Mouse (Mus musculus) c-Kit-positive CD71-positive TER-119-positive erythroid progenitor cells, embryonic 14.5 days (primary cell): ENCODE measurements around the gene Gm10320.

Experiments
- DNase-seq: peaks from one replicate; pipeline ENCODE4 v3.0.0-alpha.2; 2013; ENCODE audit warnings: low spot score

Gm10320 gene

DNA sequence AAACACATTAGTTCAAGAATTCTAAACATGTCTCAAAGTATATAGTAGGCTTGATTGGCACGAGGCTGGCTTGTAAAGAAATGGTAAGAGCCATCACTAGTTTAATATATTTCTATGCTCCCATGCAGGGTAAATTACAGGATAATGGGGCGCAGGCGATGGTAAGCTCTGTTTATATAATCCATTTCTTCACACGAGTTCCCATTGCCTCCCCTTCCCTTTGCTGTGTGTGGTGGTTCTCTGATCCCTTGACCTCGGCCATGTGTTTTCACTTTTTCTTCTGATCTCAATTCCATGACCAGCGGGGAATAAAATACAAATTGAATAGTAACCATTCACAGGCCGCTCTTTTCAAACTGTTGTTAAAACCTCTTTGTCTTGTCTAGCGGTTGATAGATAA lies 11.8 kb upstream of the Gm10320 start:
- DNase-seq = no peak

DNA sequence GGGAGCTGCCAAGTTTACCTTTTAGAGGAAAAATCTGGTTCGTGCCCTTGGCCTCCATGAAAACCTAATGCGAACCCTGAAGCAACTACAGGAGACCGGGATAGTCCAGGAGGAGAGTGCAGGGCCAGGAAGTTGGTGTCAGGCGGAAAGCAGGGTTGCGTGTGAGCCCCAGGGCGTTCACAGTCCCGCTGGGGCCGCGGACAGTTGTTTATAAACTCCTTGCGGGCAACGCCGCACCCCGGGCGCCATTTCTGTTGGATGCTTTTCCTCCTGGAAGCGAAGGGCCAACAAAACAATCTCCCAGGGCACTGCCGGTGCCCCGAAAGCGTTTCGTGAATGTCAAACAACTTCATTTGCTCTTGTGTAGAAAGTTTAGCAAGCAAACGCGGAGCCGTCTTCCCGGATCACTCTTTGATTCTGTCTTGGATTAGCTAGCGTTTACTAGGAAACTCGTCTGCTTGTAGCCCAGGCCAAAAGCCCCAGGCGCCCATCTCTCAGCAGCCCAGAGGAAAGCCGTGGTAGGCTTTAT lies 11.1 kb upstream of the Gm10320 start:
- DNase-seq = no peak

DNA sequence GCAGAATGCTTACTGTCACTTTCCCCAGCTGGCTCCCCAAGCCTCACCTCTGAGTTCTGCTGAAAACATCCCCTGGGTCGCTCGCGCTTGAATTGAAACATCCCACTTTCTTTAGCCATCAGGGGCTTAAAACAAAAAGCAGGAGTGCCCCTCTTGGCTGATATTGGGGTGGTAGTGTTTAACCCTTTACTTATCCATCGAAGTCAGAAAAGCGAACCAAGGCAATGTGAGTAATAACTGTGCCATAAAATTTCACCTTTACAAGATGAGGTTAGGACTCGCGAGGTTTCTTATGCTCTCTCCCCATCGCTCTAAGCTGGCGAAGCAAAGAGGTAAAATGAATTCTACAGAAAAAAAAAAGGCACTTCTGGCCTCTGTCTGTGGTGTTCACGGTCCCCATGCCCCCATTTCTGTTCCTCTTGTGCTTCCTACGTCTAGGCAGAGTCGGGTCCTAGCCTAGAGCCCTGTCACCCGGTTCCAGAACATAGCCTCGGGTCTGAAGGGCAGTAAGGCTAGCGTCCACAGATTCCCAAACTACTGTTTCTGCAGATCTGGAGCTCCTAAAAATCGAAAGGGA lies 10.5 kb upstream of the Gm10320 start:
- no peak for DNase-seq

DNA sequence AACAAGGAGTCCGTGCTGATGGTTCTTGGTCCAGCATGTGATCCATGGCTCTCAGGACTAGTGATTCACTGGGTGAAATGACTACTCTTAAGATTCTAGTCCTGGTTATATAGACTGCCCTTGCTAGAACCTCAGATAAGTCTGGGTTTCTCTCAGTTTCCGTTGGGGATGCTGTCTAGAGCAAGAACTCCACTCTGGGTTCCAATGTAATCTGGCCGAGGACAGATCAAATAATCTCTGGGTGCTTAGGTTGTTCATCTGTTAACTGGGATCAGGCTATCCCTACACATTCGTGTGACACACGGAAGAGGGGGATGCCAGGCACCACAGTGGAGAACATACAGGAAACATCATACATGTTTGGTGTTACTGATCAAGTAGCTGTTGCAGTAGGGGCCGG lies 9.5 kb upstream of the Gm10320 start:
- DNase-seq = no peak

DNA sequence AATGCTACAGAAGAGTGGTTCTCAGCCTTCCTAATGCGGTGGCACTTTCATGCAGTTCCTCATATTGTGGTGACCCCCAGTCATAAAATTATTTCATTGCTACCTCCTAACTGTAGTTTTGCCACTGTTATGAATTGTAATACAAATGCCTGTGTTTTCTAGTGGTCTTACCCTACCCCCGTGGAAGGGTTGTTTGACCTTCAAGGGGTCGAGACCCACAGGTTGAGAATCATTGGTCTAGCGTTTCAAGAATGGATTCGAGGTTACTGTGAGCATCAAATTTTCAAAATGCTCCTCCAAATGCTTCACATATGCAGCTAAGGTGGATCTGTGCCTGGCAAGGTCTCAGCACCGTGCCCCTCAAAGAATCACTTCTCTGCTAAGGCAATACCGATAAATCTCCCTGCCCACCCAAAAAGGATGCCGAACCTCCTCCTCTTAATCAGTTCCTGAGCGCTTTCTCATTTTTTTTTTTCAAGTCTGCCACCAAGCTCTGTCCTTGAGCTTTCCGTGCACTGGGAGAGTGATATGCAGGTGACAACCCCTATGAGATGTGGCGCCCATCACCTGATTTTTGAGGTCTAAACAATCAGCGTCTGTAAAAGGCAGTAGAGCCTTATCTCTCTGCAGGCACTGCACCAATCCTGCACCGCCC lies 8.8 kb upstream of the Gm10320 start:
- no peak for DNase-seq

DNA sequence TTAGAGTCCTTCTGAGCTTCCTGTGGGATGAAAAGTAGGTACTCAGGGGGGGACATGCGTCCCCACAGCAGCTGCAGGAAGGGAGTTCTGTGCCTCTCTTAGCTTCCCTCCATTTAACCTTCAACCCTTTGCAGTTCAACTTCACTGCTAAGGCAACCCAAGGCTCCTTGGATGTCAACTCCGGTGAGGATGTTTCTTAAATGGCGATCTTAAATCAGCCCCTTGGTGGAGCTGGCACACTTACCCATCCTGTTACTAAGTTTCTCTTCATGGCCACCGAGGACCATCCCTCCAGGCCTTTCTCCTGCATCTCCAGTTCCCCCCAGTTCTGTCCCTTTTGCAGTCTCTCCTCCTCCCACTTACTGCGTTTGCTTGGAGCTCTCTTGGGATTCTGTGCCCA lies 6.8 kb upstream of the Gm10320 start:
- DNase-seq = no peak

DNA sequence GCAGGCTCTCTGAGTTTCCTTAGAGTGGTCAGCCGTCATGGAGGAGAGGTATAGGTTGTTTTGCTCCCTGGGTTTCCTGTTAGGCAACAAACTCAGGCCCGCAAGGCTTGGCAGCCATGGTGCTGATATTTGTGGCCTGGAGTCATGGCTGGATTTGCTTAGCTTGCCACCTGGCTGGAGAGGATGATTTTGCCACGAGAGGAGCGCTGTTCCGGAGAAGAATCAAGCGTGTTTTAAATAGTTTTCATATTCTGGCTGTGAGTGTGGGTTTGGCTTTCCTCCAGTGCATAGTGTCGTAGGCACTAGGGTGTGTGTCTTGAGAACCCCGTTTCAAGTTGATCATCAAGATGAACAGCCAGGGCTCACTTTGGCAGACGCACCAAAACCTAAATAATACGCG lies 6.3 kb upstream of the Gm10320 start:
- no peak for DNase-seq

DNA sequence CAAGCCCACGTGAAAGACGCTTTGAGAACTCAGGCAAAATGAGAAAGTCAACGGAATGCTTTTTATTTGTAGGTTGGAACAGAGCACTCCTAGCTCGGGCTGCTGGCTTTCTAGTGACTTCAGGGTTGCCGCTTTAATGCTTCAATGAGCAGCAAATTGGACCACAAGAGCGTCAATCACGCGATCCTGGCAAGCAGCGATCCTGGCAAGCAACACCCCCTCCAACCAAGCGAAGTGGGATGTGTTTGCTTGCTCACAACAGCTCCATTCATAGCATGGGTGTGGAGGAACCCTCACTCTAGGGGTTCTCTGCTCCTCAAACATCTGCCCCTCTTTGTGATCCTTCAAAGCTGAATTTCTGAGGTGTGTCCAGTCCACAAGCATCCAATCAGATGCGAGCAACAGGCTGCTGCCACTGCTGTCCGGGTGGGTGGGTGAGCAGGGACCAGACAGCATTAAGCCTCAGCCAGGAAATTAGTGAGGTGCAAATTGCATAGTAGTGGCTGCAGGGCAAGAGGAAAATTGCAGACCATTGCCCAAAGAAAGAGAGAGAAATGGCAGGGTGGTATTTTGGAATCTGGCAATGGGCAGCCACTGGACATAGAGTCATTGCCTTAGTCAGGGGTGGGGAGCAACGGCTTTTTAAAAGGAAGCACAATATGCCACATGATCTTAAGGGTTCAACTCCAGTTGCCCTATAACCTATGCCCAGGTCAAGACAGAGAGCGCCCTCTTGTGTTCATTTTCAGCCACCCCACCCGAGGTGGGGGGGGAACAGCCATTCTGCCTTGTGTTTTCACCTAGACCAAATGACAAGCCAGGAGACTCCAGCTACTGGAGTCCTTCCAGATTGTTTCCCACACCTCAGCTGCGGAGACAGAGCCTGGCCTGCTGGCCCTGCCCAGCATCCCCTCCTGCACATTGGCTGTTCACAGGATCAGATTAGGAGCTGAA lies 5.4 kb upstream of the Gm10320 start:
- no peak for DNase-seq

DNA sequence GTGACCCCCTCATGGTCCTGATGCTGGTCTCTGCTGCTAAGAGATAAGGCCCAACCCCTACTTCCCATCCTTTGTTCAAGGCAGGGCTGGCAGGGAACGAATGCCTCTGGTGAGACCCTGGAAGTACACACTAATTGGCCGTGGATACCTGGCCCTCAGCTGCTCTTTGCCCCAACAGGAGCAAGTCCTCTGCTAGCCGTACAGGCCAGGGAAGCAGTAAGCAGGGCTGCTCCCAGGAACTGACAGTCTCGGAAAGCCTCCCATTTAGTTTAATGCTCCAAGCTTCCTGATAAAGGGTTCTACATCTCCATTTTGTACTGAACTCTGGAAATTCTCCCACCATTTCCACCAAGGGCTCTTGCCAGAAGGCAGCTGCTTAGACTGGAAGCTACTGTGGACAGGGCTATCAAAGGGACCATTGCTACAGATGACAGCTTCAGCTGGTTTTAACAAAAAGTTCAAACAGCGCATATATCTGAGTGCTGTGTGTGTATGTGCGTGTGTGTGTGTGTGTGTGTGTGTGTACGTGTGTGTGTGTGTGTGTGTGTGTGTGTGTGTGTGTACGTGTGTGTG lies 2.8 kb upstream of the Gm10320 start:
- no peak for DNase-seq

DNA sequence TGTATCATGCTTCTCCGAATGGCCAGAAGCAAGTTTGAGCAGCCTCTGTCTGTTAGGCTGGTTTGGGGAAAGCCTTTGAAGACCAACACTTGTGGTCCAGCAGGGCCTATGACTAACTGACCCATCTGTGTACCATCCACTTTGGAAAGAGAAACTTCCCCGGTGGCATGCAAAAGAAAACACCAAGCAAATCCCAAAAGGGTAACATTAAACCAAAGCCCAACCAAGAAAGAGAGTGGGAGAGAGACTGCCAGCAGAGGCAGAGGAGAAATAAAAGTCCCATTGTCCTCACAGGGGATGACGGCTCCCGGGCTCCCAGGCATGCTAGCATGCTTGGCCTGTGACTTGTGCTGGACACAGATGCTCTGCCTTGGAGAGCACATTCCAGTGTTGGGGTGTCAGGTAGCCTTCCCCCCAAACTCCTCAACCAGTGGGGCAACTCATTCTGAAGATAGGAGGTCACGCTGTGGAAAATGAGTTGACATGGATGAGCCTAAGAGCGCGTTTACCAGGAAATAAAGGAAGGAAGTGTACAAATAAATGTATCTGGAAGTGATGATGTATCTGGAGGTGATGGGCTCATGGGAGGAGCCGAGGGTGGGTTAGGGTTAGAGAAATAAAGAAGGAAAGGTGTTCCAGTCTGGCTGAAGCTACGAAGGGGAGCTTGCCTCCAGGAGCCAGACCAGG lies 911 bp upstream of the Gm10320 start:
- DNase-seq = no peak

DNA sequence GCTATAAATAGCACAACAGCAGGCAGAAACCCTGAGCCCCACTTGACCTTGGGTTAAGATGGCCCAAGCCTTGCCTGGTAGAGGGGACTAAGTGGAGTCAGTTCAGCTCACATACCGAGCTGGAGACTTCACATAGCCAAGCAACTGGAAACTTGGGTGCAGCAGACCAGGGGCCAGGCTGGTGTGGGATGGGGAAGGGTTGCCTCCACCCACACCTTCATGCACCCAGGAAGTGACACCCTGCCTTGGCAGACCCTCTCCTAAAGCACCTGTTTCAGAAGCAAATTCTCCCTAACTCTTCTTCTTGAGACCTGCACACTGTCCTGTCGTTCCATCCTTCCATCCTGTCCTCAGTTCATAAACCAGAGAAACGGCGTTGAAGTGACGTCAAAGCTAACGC lies 5.1 kb downstream of the Gm10320 start:
- no peak for DNase-seq

DNA sequence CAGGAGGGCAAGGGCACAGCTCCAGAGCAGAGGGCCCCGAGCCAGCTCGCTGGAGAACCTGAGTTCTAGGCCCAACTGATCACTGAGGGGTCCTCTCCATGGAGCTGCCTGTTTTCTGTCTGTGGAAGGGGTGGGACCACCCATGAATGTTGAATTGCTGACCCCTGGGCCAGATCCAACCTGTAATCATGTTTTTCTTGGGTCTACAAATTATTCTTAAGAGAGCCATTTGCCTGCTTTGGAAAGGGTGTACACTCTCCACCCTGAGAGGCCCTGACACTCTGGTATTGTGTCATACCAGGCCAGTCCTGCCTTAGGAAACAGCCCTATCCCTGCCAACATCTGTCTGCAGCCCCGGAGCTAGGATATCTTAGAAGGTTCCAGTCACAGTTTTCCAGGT lies 5.6 kb downstream of the Gm10320 start:
- no peak for DNase-seq

DNA sequence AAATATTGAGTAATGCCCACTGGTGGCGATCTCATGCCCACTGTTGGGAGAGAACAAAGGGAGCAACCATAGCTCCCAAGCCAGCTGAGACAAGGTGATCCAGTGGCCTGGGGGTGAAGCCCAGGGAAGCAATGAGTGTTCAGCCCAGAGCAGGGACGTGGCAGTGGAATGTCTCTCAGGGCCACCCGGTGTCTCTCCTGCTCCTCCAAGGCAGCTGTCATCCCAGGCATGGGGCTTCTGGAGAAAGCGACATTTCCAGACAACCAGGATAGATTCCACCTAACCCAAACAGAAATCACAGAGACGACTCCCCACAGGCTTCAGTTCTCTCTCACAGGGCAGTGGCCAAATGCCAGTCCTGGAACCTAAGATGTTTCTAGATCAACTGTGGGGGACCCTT lies 6.4 kb downstream of the Gm10320 start:
- no peak for DNase-seq

DNA sequence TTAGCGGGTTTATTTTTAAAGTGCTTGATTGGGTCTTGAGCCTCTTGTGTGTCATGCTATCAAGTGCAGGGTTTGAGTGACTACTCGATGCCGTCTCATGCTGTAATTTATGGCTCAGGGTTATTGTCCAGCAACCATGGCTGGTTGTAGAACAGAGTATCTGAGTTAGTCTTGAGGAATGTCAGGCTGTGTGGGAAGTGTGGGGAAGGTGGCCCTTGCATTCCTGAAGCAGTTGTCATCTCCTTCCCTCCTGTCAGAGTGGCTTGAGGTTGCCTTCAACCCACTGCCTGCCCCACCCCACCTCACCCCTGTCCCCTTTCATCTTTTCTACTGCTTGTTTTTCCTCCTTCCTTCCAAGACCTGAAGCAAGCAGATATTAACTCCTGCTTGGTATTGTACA lies 13.8 kb downstream of the Gm10320 start:
- no peak for DNase-seq

DNA sequence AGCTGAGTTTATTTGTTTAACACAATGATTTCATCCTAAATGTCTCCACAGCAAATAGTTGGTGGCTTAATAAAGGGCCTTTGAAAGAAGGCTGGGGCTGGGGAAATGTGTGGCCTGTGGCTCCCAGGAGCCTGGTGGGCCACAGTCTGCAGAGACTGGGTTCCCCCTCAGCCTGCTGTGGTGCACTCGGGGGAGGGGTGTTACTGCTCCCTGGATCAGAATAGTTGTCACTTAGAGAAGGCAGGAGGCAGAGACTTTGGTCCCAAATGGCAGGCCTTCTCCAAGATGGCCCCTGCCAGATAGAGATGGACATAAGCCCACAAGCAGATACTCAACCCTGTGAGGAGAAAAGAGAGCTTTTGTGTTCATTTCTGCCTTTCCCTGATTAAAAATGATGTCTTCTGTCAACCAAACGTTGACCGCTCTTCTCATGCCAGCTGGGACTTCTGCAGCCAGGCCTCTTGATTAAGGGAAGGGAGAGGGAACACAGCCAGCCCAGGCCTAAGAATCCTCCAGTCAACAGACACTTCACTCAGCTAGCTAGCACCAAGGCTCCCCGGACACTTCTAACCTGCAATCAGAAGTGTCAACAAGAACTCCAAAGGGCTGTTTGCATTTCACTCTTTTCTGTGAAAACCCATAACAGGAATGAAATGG lies 14.8 kb downstream of the Gm10320 start:
- DNase-seq = no peak

DNA sequence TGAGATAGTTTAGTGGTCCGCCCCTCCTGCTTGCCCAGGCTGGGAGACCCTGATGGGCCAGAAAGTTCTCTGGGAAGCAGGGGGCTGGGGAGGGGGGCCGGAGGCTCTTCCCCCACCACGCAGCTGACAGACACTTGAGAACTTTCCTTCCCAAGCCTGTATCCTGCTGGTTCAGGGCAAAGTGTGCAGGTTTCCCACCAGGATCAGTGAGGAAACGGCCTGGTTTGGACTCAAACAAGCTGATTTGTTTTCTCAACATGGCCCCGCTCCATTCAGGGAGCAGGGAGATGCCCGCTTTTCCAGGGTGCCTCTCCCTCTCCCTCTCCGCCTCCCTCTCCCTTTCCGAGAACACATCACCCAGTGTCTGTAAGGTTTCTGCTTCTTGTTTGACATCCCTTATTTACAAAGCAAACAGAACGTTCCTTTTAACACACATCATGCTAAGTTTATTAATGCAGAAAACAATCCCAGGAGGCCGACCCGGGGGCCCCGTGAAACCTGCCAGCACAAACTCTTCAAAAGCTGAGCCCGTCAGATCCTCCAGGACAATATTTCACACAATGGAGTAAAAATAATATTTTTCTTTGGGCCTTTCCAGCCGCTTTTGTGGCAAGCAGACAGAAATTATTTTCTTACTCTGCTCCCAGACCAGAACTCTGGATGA lies 15.5 kb downstream of the Gm10320 start:
- no peak for DNase-seq

DNA sequence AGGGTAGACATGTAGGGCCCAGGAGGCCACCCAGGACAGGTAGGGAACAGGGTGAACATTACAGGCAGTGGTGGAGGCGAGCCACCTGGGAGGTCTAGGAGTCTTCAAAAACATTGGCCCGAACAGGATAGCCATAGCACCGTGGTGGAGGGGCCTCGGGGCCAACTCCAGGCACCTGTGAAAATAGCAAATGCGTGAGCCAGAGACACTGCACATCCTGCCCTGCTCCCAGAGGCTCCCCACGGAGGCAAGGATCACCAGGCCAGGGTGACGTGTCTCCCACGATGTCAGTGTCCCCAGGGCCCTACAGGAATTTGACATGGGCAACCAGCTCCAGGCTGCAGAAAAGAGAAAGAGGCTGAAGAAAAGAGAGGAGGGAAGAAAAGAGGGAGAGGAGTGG lies 16.1 kb downstream of the Gm10320 start:
- DNase-seq = no peak

DNA sequence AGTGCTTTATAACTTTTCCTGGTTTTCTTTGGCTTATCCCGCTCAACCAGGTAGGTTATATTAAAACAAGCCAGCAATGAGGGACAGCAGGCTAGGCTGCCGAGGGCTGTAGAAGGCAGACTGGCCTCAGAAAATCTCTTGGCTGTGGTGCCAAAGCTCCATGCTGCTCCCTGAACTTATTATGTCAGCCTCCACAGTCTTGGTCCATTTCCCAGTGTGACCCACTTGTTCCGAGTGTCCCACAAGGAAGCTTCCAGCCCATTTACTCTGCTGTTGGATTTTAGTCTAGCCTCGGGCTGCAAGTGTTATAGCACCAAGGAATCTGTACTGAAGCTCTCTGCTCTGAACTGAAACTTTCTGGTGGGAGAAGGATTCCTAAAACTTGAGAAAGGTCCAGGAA lies 18.8 kb downstream of the Gm10320 start:
- DNase-seq = no peak

DNA sequence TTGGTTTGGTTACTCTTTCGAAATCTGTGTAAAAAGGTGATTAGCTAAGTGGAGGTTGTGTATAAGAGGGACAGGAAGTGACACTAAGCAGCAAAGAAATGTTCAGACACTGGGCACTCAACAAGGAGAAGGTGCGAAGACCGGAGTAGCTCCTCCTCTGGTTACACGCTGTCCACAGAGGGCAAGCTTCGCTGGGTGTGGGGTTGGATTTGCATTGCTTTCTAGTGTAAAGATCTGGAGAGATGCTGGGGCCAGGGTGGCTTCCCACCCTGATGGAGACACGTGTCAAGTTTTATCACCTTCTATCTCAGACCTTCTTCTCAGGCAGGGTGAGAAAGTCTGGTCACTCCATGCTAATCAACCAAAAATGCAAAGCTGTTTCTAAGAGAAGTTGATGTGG lies 20.0 kb downstream of the Gm10320 start:
- DNase-seq = no peak

DNA sequence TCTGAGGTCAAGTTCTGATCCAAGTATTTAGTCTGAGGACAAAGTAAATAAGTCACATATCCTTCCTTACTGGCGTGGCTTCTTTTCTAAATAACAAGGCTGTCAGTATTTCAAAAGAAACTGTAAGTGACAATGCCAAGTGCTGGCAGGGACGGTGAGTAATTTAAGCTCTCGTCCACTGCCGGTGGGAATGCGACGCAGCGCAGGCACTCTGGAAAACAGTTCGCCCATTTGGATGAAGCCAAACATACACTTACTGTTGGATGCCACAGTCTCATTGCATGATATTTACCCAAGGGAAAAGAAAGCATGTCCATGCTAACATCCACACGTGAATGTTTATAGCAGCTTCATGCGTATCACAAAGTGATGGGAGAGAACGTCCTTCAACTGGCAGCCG lies 21.5 kb downstream of the Gm10320 start:
- DNase-seq = no peak

DNA sequence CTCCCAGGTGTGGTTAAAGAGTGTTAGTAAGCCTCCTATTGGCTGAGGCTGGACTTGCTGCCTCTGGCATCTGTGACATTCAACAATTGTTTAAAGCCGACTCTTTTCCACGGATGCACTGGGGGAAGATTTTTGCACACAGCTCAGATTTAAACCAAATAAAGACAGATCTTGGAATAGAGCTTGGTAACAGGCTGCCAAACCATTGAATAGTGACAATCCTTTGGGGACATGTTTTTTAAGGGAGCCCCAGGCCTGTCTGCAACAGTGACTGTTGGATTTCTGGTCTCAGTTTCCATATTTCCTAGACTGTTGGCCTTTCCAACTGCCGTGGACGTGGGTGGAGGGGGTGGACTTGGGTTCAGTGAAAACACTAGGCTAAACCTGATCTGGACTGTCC lies 21.9 kb downstream of the Gm10320 start:
- DNase-seq = no peak
